Mouse (Mus musculus): ENCODE measurements around the gene Afap1. TPM values are rescaled to one million over a fixed set of nuclear protein-coding genes. Genes with fewer than 3 reads are reported as not detected.
A peak's percentile ranks its signal among the peaks of the same experiment; 100 is the strongest.

The Afap1 gene
- total RNA-seq (2021), result 100 to 1,000 TPM; 110 to 127 TPM

DNA sequence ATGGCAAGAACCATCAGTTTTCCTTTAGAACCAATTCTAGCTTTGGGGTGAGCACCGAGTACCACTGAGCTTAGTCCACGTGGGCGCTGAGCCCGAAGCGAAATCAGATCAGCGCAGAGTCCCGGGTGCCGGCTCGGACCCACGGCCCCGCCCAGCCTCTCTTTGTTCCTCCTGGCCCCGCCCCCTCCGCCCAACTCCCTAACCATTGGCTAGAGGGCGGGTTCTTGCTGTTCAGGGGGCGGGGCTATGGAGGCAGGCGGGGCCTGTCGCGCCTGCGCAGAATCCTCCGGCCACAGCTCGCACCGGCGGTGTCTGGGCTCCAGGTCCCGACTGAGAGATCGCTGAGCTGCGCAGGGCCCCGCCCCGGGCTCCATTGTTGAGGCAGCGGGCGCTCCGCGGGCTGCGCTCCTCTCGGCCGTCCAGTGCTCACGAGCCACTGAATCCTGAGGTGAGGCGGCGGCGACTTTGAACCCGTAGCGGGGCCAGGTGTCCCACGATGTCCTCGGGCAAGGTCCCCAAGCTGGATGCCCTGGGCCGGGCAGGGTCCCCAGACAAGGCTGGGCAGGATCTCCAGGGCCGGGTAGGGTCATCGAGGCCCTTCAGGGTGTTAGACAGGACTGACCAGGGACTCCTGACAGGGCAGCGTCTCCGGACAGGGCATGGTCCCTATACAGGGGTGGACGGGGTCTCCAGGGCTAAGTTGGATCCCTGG is at the start of gene Afap1:
Gene Afap1, plus strand, starts transcription at position 227 of the 712 bp plus-strand sequence.
- intact Hi-C loops (cut with DNase I), result loop anchor here (5.0 kb wide), 1 partner anchor 79 kb away; no protein-coding TSS in a partner anchor
- peak; percentile 96 to 100 for DNase-seq (ENCODE audit: extremely low spot score in 1 of 2, low spot score in 2 of 2)

DNA sequence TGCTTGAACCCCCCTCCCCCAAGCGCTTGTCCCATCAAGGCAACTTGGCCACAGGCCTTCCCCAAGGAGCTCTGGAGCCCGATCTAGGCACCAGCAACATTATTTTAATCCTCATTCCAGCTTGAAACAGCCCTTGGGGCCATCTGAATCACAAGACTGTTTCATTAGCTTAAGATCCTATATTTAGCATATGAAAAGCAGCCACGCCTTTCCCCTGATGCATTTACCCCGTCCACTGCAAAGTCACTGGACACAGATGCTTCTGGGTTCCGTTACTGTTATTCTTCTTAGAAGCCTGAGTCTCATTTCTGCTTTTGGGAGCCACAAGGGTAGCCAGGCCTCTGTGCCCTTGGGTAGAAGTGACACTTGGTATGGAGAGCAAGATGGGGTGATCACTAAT is 41.6 kb upstream of the Afap1 start:
- intact Hi-C loops (cut with DNase I), result loop anchor here (10.0 kb wide), 1 partner anchor 257 kb away; no protein-coding TSS in a partner anchor
- no peak for DNase-seq (ENCODE audit: extremely low spot score in 1 of 2, low spot score in 2 of 2)

DNA sequence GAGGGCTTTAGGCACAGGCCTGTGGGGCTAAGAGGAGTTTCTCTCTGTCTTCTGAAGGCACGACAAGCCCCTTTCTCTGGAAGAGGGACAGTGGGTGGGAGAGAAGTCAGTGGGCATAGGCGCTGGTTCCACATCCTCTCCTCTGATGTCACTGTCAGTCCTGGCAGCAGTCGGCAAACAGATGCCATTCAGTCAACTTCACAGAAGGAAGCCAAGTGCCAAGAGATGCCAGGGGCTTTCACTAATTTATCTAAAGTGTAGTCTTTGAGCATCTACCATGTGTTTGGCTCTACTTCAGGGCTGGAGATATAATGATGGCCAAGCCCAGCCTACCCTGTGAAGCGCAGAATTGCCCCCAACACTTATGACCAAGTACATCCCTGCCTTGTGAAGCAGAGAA is 39.7 kb upstream of the Afap1 start:
- intact Hi-C loops (cut with DNase I), result loop anchor here (10.0 kb wide), 1 partner anchor 259 kb away; no protein-coding TSS in a partner anchor
- DNase-seq (ENCODE audit: extremely low spot score in 1 of 2, low spot score in 2 of 2), result no peak

- intact Hi-C loops (cut with DNase I), result loop anchor here (2.0 to 10.0 kb wide), 4 partner anchors 44 to 261 kb away; no protein-coding TSS in a partner anchor
- DNase-seq (ENCODE audit: extremely low spot score in 1 of 2, low spot score in 2 of 2), result no peak
These were observed 36.9 kb upstream of the Afap1 start for GRCm38 (mm10) chr5:35856245-35856644.

GRCm38 (mm10) chr5:35858069-35858468 is 35.0 kb upstream of the Afap1 start:
- peak; percentile 29 to 75 for DNase-seq (ENCODE audit: extremely low spot score in 1 of 2, low spot score in 2 of 2)
- intact Hi-C loops (cut with DNase I), result loop anchor here (5.0 to 10.0 kb wide), 3 partner anchors 46 to 263 kb away; no protein-coding TSS in a partner anchor

- no peak for DNase-seq (ENCODE audit: extremely low spot score in 1 of 2, low spot score in 2 of 2)
- intact Hi-C loops (cut with DNase I), result no loop called here
These were observed 31.7 kb upstream of the Afap1 start for GRCm38 (mm10) chr5:35861456-35861855.

GRCm38 (mm10) chr5:35869973-35870372 is 23.1 kb upstream of the Afap1 start:
- intact Hi-C loops (cut with DNase I), result loop anchor here (5.0 kb wide), 1 partner anchor 107 kb away; no protein-coding TSS in a partner anchor
- no peak for DNase-seq (ENCODE audit: extremely low spot score in 1 of 2, low spot score in 2 of 2)

DNA sequence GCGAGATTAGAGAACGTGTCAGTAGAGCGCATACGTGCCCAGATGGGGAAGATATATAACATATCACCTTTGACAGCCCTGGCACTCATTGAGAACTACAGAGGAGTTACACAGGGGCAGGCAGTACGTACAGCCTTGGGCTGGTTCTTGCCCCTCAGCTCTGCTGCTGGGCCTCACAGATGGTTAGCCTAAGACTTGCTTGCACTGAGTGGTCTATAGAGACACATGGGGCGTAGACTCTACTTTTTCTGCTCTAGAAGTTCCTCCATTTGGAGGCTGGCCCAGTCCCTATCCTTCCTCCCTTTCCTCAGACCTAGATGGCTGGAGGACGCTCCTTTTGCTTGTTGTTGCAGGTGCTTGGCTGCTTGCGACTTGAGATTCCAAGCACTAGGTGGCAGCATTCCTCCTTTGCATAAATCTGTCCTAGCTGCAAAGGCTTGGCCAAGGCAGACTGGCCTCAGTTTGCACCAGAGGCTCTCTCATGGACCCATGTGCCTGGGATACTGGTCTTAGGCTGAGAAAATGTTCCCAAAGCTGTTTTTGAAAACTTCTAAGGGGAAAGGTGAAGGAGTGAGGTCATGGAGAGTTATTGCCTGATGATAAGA is 22.6 kb upstream of the Afap1 start:
- peak; percentile 68 to 74 for DNase-seq (ENCODE audit: extremely low spot score in 1 of 2, low spot score in 2 of 2)
- intact Hi-C loops (cut with DNase I), result loop anchor here (5.0 kb wide), 1 partner anchor 107 kb away; no protein-coding TSS in a partner anchor

DNA sequence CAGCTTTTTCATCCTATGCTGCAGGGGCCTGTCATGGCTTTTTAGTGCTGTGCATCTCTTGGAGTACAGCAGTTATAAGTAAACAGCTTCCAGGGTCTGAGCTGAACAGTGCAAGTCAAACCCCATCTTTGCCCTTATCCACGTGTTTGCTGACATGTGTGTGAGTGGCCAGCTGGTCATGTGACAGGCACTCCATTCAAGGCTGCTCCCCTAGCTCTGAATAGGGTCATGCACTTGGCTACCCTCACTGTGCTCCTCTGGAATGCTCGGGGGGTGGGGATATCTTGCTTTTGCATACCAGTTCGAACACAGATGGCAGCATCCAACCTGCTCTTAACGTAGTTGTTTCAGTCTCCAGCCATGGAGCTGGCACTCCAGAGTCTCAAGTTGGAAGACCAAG is 19.7 kb upstream of the Afap1 start:
- no peak for DNase-seq (ENCODE audit: extremely low spot score in 1 of 2, low spot score in 2 of 2)
- intact Hi-C loops (cut with DNase I), result loop anchor here (5.0 kb wide), 1 partner anchor 104 kb away; no protein-coding TSS in a partner anchor

DNA sequence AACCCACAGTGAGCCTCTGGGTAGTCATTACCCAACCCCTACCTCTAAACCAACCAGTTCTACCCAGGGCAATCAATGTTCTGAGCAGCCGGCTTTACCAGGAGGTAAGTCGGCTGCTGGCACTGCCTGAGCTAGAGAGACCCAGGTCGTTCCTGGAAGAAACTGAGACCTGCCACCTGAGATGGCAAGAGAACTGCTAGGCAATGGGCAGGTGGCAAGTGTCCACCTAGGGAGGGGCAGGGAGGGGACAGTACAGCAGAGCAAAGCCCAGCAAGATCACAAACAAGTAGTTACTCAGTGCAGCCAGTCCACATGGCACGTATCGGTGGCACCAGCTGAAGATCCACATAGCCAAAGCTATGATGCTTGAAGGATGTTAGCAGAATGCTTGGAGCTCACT is 16.9 kb upstream of the Afap1 start:
- intact Hi-C loops (cut with DNase I), result no loop called here
- no peak for DNase-seq (ENCODE audit: extremely low spot score in 1 of 2, low spot score in 2 of 2)

- peak in 1 of 2 experiments; percentile 72 for DNase-seq (ENCODE audit: extremely low spot score in 1 of 2, low spot score in 2 of 2)
- intact Hi-C loops (cut with DNase I), result no loop called here
These were observed 13.9 kb upstream of the Afap1 start for GRCm38 (mm10) chr5:35879199-35879598.

- no peak for DNase-seq (ENCODE audit: extremely low spot score in 1 of 2, low spot score in 2 of 2)
- intact Hi-C loops (cut with DNase I), result no loop called here
These were observed 10.7 kb upstream of the Afap1 start for GRCm38 (mm10) chr5:35882391-35882790.

DNA sequence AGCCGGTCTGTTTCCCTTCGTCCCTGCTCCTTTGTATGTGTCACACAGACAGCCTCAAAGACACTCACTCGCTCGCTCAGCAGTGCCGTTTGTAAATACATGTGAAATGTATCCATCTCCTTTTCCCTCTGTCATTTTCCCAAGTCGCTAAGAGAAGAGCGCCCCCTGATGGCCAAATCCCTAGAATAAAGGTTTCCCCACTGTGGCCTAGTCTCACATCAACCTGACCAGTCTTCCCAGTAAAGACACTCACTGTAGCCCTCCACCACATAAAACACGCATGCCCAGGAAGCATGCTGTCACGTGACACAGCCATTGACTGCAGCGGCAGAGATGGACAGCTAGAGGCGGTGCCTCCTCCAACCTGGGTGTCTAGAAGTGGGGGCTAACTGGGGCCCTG is 8.9 kb upstream of the Afap1 start:
- DNase-seq (ENCODE audit: extremely low spot score in 1 of 2, low spot score in 2 of 2), result peak in 1 of 2 experiments; percentile 52
- intact Hi-C loops (cut with DNase I), result no loop called here

- DNase-seq (ENCODE audit: extremely low spot score in 1 of 2, low spot score in 2 of 2), result no peak
- intact Hi-C loops (cut with DNase I), result no loop called here
These were observed 8.4 kb upstream of the Afap1 start for GRCm38 (mm10) chr5:35884689-35885088.

GRCm38 (mm10) chr5:35888959-35889358 is 4.2 kb upstream of the Afap1 start:
- intact Hi-C loops (cut with DNase I), result no loop called here

DNA sequence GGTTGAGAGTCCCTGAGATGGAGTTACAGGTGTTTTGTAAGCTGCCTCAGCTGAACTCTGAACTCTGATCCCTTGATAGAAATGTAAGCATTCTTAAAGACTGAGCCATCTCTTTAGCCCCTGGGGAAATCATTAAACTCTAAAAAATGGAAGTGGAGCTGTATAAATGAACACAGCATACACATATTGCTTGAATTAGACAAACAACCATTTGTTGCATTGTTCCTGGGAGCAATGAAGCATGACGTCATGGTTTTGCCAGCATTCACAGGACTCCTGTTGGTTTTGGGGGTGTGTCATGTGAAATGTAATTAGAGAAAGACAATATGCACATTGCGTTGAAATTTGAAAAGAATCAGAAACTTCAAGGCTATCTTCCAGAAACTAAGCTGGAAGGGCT is 3.5 kb upstream of the Afap1 start:
- DNase-seq (ENCODE audit: extremely low spot score in 1 of 2, low spot score in 2 of 2), result no peak
- intact Hi-C loops (cut with DNase I), result loop anchor here (5.0 kb wide), 1 partner anchor 83 kb away; no protein-coding TSS in a partner anchor

More at GRCm38 (mm10) chr5:35888959-35889358, 4.2 kb upstream of the Afap1 start:
- no peak for DNase-seq (ENCODE audit: extremely low spot score in 1 of 2, low spot score in 2 of 2)

DNA sequence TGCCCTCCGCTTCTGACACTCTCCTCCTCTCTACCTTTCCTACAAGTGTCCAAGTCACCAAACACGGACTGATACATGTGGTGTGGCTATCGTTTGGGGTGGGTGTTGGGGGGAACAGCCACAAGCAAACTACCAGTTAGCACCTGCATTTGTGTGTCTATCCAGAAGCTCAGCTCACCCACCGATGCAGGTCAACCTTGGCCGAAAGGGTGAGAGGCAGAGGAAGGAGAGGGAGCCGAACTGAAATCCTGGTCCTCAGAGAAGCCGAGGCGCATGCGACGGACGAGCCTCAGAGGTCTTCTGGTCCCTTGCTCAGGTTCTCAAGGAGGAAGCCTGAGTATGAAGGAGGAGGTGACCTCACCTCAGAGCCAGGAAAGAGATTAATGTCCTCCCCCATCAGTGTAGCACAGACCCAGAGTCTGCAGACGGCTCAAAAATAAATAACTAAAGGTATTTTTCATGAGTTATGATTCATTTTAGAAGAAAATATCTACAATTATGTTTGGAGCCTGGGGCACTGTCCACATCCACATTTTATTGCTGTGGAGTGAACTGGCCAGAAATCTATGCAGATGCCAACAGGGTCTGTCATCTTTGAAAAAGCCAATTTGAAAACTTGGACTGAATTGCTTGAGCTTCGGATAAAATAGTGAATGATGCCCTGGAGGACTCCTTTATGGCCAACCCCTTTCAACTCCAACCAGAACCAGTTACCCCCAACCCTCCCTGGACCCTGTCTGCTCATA is 2.0 kb upstream of the Afap1 start:
- intact Hi-C loops (cut with DNase I), result loop anchor here (5.0 kb wide), 1 partner anchor 81 kb away; no protein-coding TSS in a partner anchor
- no peak for DNase-seq (ENCODE audit: extremely low spot score in 1 of 2, low spot score in 2 of 2)

DNA sequence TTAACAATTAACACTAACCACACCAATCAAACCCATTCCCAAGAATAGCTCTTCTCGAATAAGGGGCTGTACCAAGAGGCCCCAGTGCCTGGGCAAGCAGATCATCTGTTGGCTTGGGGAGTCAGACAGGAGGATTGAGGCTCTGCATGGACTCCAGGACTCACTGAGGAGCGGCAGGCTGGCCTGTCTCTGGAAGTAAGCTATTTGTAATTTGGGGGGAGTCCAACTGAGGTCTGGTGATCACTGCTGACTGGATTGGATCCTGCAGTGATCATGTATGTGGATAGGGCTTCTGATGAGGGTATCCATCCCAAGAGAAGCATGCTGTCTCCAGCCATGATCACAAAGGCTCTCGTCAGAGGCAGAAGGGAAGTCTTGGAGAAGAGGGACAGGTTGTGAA is 756 bp upstream of the Afap1 start:
- DNase-seq (ENCODE audit: extremely low spot score in 1 of 2, low spot score in 2 of 2), result no peak
- intact Hi-C loops (cut with DNase I), result loop anchor here (5.0 kb wide), 1 partner anchor 80 kb away; no protein-coding TSS in a partner anchor

DNA sequence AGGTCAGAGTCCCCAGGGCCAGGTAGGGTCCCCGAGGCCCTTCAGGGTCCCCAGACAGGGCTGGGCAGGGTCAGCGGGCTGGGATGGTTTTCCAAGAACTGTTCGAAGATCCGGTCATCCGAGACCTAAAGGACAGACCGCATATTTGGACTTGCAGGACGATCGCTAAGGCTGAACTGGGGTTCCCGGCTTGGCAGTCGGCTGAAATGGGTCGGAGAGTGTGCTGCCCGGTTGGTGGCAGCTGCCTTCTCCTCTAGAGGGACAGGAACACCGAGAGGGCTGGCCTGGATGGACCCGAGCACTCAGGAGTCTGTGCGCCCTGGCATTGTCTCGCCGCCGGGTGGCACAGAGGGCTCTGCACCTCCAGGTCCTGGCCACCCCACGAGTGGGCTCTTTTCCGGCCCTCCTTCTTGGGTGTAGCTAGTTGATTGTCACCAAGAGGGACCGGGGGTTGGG is 714 bp downstream of the Afap1 start:
- peak; percentile 54 to 81 for DNase-seq (ENCODE audit: extremely low spot score in 1 of 2, low spot score in 2 of 2)
- intact Hi-C loops (cut with DNase I), result loop anchor here (5.0 kb wide), 1 partner anchor 78 kb away; no protein-coding TSS in a partner anchor
